Mouse (Mus musculus) G1E (cell line): Measurements from ENCODE around the gene Astn1. TPM values are rescaled to one million over a fixed set of nuclear protein-coding genes. Genes with fewer than 3 reads are reported as not detected.

ENCODE experiments used
- ATAC-seq: 2 replicates; pipeline ENCODE4 v1.8.0; 2016; ENCODE audit warnings: mild to moderate bottlenecking; ENCODE audit not compliant: insufficient number of reproducible peaks, poor library complexity, low FRiP score, severe bottlenecking; ENCODE audit errors: extremely low read depth
- DNase-seq: peaks from one replicate; pipeline ENCODE4 v3.0.0; 2012; ENCODE audit warnings: low spot score
- H3K27me3 ChIP-seq: 2 replicates; pipeline ENCODE4 v1.6.1; 2012; ENCODE audit warnings: mild to moderate bottlenecking, low read length, inconsistent platforms; ENCODE audit not compliant: insufficient read depth
- H3K36me3 ChIP-seq: replicated peaks from 2 replicates; pipeline ENCODE3; 2012; ENCODE audit warnings: mild to moderate bottlenecking, inconsistent platforms
- H3K4me1 ChIP-seq: 2 replicates; pipeline ENCODE4 v1.6.1; 2012; ENCODE audit warnings: low read depth, low read length, inconsistent platforms, mixed read lengths; ENCODE audit not compliant: insufficient read depth
- H3K4me3 ChIP-seq: 2 replicates; pipeline ENCODE4 v1.5.1; 2012; ENCODE audit warnings: low read depth, mild to moderate bottlenecking, inconsistent platforms, low read length, moderate library complexity, mixed read lengths
- H3K9me3 ChIP-seq: replicated peaks from 2 replicates; pipeline ENCODE4 v1.6.1; 2012; ENCODE audit warnings: inconsistent platforms
- CTCF ChIP-seq: IDR thresholded peaks from 2 replicates; pipeline ENCODE4 v1.5.1; 2012; ENCODE audit warnings: low read depth, low read length, inconsistent platforms, mixed read lengths
- GATA1 ChIP-seq: IDR thresholded peaks from 2 replicates; pipeline ENCODE4 v1.6.1; 2012; ENCODE audit warnings: borderline replicate concordance, low read length, inconsistent platforms, mixed read lengths
- GATA2 ChIP-seq: IDR thresholded peaks from 2 replicates; pipeline ENCODE4 v1.6.1; 2012; ENCODE audit warnings: low read depth, low read length, inconsistent platforms, borderline replicate concordance
- POLR2AphosphoS5 ChIP-seq: IDR thresholded peaks from 2 replicates; pipeline ENCODE4 v1.6.1; 2012; ENCODE audit warnings: low read depth, low read length, inconsistent platforms; ENCODE audit not compliant: insufficient replicate concordance
- TAL1 ChIP-seq: conservative IDR thresholded peaks from 2 replicates; pipeline ENCODE4 v1.6.1; 2012; ENCODE audit warnings: low read depth, low read length, inconsistent platforms, mixed read lengths
- polyA plus RNA-seq: library from polyadenylated mRNA; stranded (reverse); fragments of >175 nt; gene quantifications from 2 replicates; pipeline ENCODE4 v1.2.3, GENCODE M21; 2012
- total RNA-seq, 2 experiments: library from RNA; stranded (forward) in 1 of 2; stranded (reverse) in 1 of 2; fragments of 200-1000 nt in 1 of 2; fragments of >200 nt in 1 of 2; fragmentation: Nextera tagmentation in 1 of 2; gene quantifications; 2 replicates each; pipeline ENCODE4 v1.2.3; 2014 to 2017

The Astn1 gene
- total and polyA plus RNA-seq, 3 experiments, result 0.08 to 0.16 TPM; not detected in 1

- ATAC-seq, result no peak
Measured at GRCm38 (mm10) chr1:158641306-158641705, 279.2 kb downstream of the Astn1 start.

GRCm38 (mm10) chr1:158642247-158642646, 280.2 kb downstream of the Astn1 start:
- DNase-seq (no peak), ATAC-seq (no peak)
- TF ChIP-seq POLR2AphosphoS5 (no peak), CTCF (no peak), GATA2 (no peak), GATA1 (no peak), TAL1 (no peak)
- H3K27me3 ChIP-seq, result no peaks in the 10 kb centered on the region
- peaks cover 11% of the 10 kb centered on the region for H3K9me3 ChIP-seq
- no peaks in the 10 kb centered on the region for H3K4me1 ChIP-seq
- no peaks in the 10 kb centered on the region for H3K36me3 ChIP-seq
- H3K4me3 ChIP-seq, result no peak overlapping the region

More at GRCm38 (mm10) chr1:158641306-158641705, 279.2 kb downstream of the Astn1 start:
- peaks cover 11% of the 10 kb centered on the region for H3K9me3 ChIP-seq
- no peaks in the 10 kb centered on the region for H3K4me1 ChIP-seq
- H3K36me3 ChIP-seq, result no peaks in the 10 kb centered on the region
- no peak for DNase-seq
- no peaks in the 10 kb centered on the region for H3K27me3 ChIP-seq
- TF ChIP-seq POLR2AphosphoS5 (no peak), GATA1 (no peak)
- no peak overlapping the region for H3K4me3 ChIP-seq

GRCm38 (mm10) chr1:158652799-158653198, 290.7 kb downstream of the Astn1 start:
- Histone ChIP-seq H3K36me3 (no peaks in the 10 kb centered on the region), H3K4me3 (no peak overlapping the region), H3K9me3 (peaks cover 9% of the 10 kb centered on the region), H3K27me3 (no peaks in the 10 kb centered on the region), H3K4me1 (no peaks in the 10 kb centered on the region)
- ATAC-seq (no peak), DNase-seq (no peak)
- TF ChIP-seq GATA1, result no peak
- TF ChIP-seq CTCF, result no peak
- no peak for TF ChIP-seq POLR2AphosphoS5
- no peak for TF ChIP-seq TAL1
- no peak for TF ChIP-seq GATA2

GRCm38 (mm10) chr1:158653808-158654520, 291.9 kb downstream of the Astn1 start:
- H3K4me3 ChIP-seq, result no peak overlapping the region
- TF ChIP-seq TAL1, result no peak
- no peak for TF ChIP-seq GATA2
- TF ChIP-seq GATA1, result no peak
- TF ChIP-seq CTCF, result no peak
- no peak for TF ChIP-seq POLR2AphosphoS5
- peaks cover 10% of the 10 kb centered on the region for H3K9me3 ChIP-seq
- DNase-seq (no peak), ATAC-seq (no peak)
- H3K27me3 ChIP-seq, result no peaks in the 10 kb centered on the region
- no peaks in the 10 kb centered on the region for H3K4me1 ChIP-seq
- no peaks in the 10 kb centered on the region for H3K36me3 ChIP-seq

- H3K36me3 ChIP-seq, result no peaks in the 10 kb centered on the region
- no peaks in the 10 kb centered on the region for H3K4me1 ChIP-seq
- TF ChIP-seq TAL1 (no peak), CTCF (no peak), GATA1 (no peak), GATA2 (no peak), POLR2AphosphoS5 (no peak)
- ATAC-seq (no peak), DNase-seq (no peak)
- no peaks in the 10 kb centered on the region for H3K27me3 ChIP-seq
- no peak overlapping the region for H3K4me3 ChIP-seq
- H3K9me3 ChIP-seq, result peaks cover 10% of the 10 kb centered on the region
Measured at GRCm38 (mm10) chr1:158654571-158655205, 292.6 kb downstream of the Astn1 start.

GRCm38 (mm10) chr1:158656986-158657385, 294.9 kb downstream of the Astn1 start:
- no peak for ATAC-seq
- no peak for TF ChIP-seq CTCF
- TF ChIP-seq TAL1, result no peak
- TF ChIP-seq GATA2, result no peak
- TF ChIP-seq POLR2AphosphoS5, result no peak
- TF ChIP-seq GATA1, result no peak
- no peak for DNase-seq
- Histone ChIP-seq H3K4me3 (no peak overlapping the region), H3K4me1 (no peaks in the 10 kb centered on the region), H3K36me3 (no peaks in the 10 kb centered on the region), H3K27me3 (no peaks in the 10 kb centered on the region), H3K9me3 (peaks cover 6% of the 10 kb centered on the region)
